Mouse (Mus musculus) MEL (cell line): ENCODE results near the gene Plb1.

Source experiments
- CHD2 ChIP-seq: IDR thresholded peaks from 2 replicates; pipeline ENCODE4 v1.6.1; 2011; ENCODE audit warnings: low read length, improper control_type of control experiment
- CTCF ChIP-seq, 3 experiments: IDR thresholded peaks in 2 of 3; conservative IDR thresholded peaks in 1 of 3; 2 replicates each; pipeline ENCODE4 v1.5.1; 2011 to 2012; ENCODE audit warnings: low read length in 3 of 3, low read depth in 2 of 3, mild to moderate bottlenecking in 2 of 3, improper control_type of control experiment in 1 of 3, inconsistent platforms in 1 of 3, mixed read lengths in 1 of 3, moderate library complexity in 1 of 3; ENCODE audit not compliant: control insufficient read depth in 1 of 3, insufficient read depth in 1 of 3, poor library complexity in 1 of 3, severe bottlenecking in 1 of 3
- ETS1 ChIP-seq: IDR thresholded peaks from 2 replicates; pipeline ENCODE4 v1.6.1; 2012; ENCODE audit warnings: low read depth, mild to moderate bottlenecking, inconsistent platforms, low read length, improper control_type of control experiment, moderate library complexity
- MXI1 ChIP-seq: IDR thresholded peaks from 2 replicates; pipeline ENCODE4 v1.6.1; 2011; ENCODE audit warnings: mild to moderate bottlenecking, low read depth, low read length, improper control_type of control experiment
- NELFE ChIP-seq: IDR thresholded peaks from 2 replicates; pipeline ENCODE4 v1.6.1; 2011; ENCODE audit warnings: low read depth, low read length, improper control_type of control experiment
- POLR2A ChIP-seq, 2 experiments: IDR thresholded peaks; 2 replicates each; pipeline ENCODE4 v1.6.1; 2011 to 2012; ENCODE audit warnings: low read length in 2 of 2, mild to moderate bottlenecking in 2 of 2, control low read depth in 1 of 2, improper control_type of control experiment in 1 of 2, low read depth in 1 of 2, moderate library complexity in 1 of 2; ENCODE audit not compliant: control insufficient read depth in 1 of 2, insufficient read depth in 1 of 2, poor library complexity in 1 of 2
- TAL1 ChIP-seq: IDR thresholded peaks from 2 replicates; pipeline ENCODE4 v1.6.1; 2012; ENCODE audit warnings: mild to moderate bottlenecking, inconsistent platforms, low read length, moderate library complexity, mixed read lengths

GRCm38 (mm10) chr5:32371239-32371638, 138.7 kb downstream of the Plb1 start:
- TF ChIP-seq POLR2A (IDR thresholded peaks at IDR 0.05; ENCODE audit: control insufficient read depth in 1 of 2, insufficient read depth in 1 of 2, low read depth in 1 of 2, low read length in 2 of 2, poor library complexity in 1 of 2) (no peak), CTCF (IDR thresholded peaks at IDR 0.05 in 2 of 3, conservative IDR thresholded peaks at IDR 0.05 in 1 of 3; ENCODE audit: control insufficient read depth in 1 of 3, insufficient read depth in 1 of 3, low read depth in 2 of 3, low read length in 3 of 3, poor library complexity in 1 of 3, severe bottlenecking in 1 of 3) (no peak), MXI1 (no peak), CHD2 (no peak), ETS1 (no peak), NELFE (no peak), TAL1 (no peak)
